Mouse (Mus musculus) midbrain, postnatal 0 days (tissue): Measurements from ENCODE around the gene Pparg. TPM values are rescaled to one million over a fixed set of nuclear protein-coding genes. Genes with fewer than 3 reads are reported as not detected.

Experiments
- ATAC-seq: fragments of 200-750 bp; cut with Nextera tagmentation; 2 replicates; pipeline ENCODE4 v1.8.0; 2017; ENCODE audit warnings: moderate number of reproducible peaks, mild to moderate bottlenecking, moderate TSS enrichment, moderate library complexity; ENCODE audit not compliant: low FRiP score
- DNase-seq: peaks from one replicate; pipeline ENCODE4 v3.0.0-alpha.2; 2015; ENCODE audit warnings: low spot score
- H3K27ac ChIP-seq: fragments of 300-500 bp; sonication (generic); 2 replicates; pipeline ENCODE4 v1.5.1; 2014; ENCODE audit warnings: low read depth, mild to moderate bottlenecking, low read length, mixed read lengths
- H3K27me3 ChIP-seq: fragments of 300-500 bp; sonication (generic); 2 replicates; pipeline ENCODE4 v1.6.1; 2014; ENCODE audit warnings: low read length, control low read depth, mixed read lengths; ENCODE audit not compliant: insufficient read depth
- H3K36me3 ChIP-seq: fragments of 300-500 bp; sonication (generic); 2 replicates; pipeline ENCODE4 v1.6.1; 2014; ENCODE audit warnings: low read length, control low read depth, mixed read lengths; ENCODE audit not compliant: insufficient read depth
- H3K4me1 ChIP-seq: fragments of 300-500 bp; sonication (generic); 2 replicates; pipeline ENCODE4 v1.6.1; 2014; ENCODE audit warnings: mild to moderate bottlenecking, control low read depth, antibody characterized with exemption, low read length, mixed read lengths; ENCODE audit not compliant: insufficient read depth
- H3K4me2 ChIP-seq: fragments of 300-500 bp; sonication (generic); 2 replicates; pipeline ENCODE4 v1.6.1; 2014; ENCODE audit warnings: low read depth, mild to moderate bottlenecking, low read length, mixed read lengths; ENCODE audit not compliant: poor library complexity, severe bottlenecking
- H3K4me3 ChIP-seq: fragments of 300-500 bp; sonication (generic); 2 replicates; pipeline ENCODE4 v1.5.1; 2014; ENCODE audit warnings: low read depth, mild to moderate bottlenecking, low read length, moderate library complexity
- H3K9ac ChIP-seq: fragments of 300-500 bp; sonication (generic); replicated peaks from 2 replicates; pipeline ENCODE4 v1.6.1; 2014; ENCODE audit warnings: mild to moderate bottlenecking, low read length, moderate library complexity, mixed read lengths; ENCODE audit not compliant: poor library complexity, severe bottlenecking
- H3K9me3 ChIP-seq: fragments of 300-500 bp; sonication (generic); 2 replicates; pipeline ENCODE4 v1.6.1; 2016; ENCODE audit warnings: low read length, control low read depth
- CTCF ChIP-seq: IDR thresholded peaks from 2 replicates; pipeline ENCODE4 v1.5.1; 2016; ENCODE audit warnings: antibody characterized with exemption, mild to moderate bottlenecking
- WGBS: fragments of 180-500 bp; shearing (Covaris S2); extraction: QIAGEN DNeasy Blood & Tissue Kit; methylation state at CpG from one replicate; pipeline ENCODE4 v1.1.7; 2014; 5-methylcytosine and 5-hydroxymethylcytosine counted together
- polyA plus RNA-seq: library from polyadenylated mRNA; unstranded; fragments of >200 nt; fragmentation: Nextera tagmentation; extraction: Ambion mirVana; gene quantifications from 2 replicates; pipeline ENCODE4 v1.2.1, GENCODE M21; 2015
- total RNA-seq: library from RNA; depleted of rRNA; stranded (reverse); fragments of >200 nt; gene quantifications from 2 replicates; pipeline ENCODE4 v1.2.3, GENCODE M21; 2014

Pparg gene
- total and polyA plus RNA-seq, 2 experiments from 2014 or later, result 0.25 to 2.0 TPM

DNA sequence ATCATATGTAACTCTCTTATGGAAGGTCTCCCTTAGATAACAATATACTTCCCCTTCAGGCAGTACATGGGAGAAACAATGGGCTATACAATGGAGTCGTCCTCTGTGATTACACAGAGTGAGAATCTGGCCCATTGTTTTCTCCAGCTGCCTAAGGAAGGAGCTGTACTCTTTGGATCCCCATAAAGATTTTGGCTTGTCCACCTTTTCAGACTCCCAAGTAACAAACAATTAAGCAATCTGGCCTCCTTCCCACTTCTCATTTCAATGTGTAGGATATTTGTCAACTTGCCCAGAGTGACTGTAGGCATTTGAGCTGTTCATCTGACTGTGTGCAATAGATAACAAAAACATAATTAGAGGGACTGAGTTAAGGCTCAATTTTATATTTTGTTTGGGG, 50.7 kb downstream of the Pparg start:
- Histone ChIP-seq H3K4me1 (no peaks in the 10 kb centered on the region), H3K4me3 (no peak overlapping the region), H3K36me3 (no peaks in the 10 kb centered on the region), H3K9me3 (no peaks in the 10 kb centered on the region), H3K27me3 (no peaks in the 10 kb centered on the region), H3K9ac (no peak overlapping the region), H3K27ac (no peak overlapping the region), H3K4me2 (no peak overlapping the region)
- ATAC-seq (no peak), DNase-seq (no peak)
- TF ChIP-seq CTCF, result no peak
- WGBS, result 21% methylated on average over 1 of the region's 1 CpGs

DNA sequence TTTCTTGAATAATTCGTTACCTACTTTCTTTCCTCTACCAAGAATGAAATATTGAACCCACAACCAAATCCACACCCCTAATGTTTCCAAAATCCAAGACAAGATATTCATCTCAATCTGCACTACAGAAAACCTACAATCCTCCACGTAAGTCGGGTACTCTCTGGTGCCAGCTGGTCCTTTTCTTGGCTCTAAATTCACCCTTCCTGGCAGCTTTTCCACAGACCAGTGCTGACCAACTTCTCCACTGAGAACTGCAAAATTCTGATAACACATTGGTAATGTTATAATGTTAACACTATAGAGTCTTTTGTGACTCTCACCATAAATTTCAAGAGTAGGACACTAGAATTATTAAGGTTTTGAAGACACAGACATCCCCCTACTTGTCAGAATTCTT, 57.4 kb downstream of the Pparg start:
- TF ChIP-seq CTCF, result no peak
- Histone ChIP-seq H3K4me3 (no peak overlapping the region), H3K36me3 (no peaks in the 10 kb centered on the region), H3K9ac (no peak overlapping the region), H3K27me3 (no peaks in the 10 kb centered on the region), H3K9me3 (no peaks in the 10 kb centered on the region), H3K27ac (no peak overlapping the region), H3K4me1 (no peaks in the 10 kb centered on the region), H3K4me2 (no peak overlapping the region)
- no peak for ATAC-seq
- WGBS, result 91% methylated on average over 3 of the region's 3 CpGs
- no peak for DNase-seq

DNA sequence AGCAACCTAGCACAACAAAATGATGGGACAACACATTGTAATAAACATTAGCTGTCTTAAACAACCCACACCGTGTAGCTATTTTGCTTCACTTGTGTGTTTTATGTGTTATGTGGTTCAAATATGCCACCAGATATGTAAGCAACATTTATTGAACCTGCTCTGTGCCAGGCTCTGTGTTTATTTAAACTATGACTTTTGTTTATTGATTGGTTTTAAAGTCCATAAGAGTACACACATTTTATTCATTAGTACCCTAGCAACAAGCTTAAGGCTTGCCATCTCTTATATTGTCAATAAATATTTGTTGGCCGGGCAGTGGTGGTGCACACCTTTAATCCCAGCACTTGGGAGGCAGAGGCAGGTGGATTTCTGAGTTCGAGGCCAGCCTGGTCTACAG, 58.2 kb downstream of the Pparg start:
- Histone ChIP-seq H3K9me3 (no peaks in the 10 kb centered on the region), H3K27me3 (no peaks in the 10 kb centered on the region), H3K4me3 (no peak overlapping the region), H3K36me3 (no peaks in the 10 kb centered on the region), H3K4me2 (no peak overlapping the region), H3K9ac (no peak overlapping the region), H3K27ac (no peak overlapping the region), H3K4me1 (no peaks in the 10 kb centered on the region)
- WGBS, result 90% methylated on average over 3 of the region's 3 CpGs
- no peak for TF ChIP-seq CTCF
- DNase-seq (no peak), ATAC-seq (no peak)

DNA sequence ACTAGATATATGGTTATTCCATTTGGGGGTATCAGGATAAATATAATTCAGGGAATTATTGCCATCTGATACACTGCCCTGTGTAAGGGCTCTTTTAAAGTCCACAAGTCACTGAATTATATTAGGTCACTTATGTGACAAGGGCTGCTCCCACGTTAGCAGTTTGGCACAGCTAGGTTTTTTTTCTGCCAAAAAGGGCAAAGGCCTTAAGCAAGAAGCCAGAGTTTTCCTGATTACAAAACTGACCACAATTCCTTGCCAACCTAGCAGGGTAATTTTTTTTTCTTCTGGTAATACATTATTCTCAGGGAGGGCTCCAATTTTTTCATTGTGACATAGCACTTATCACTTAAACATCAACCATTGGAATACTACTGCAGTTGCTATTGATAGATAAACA, 60.2 kb downstream of the Pparg start:
- no peak for ATAC-seq
- no peaks in the 10 kb centered on the region for H3K27me3 ChIP-seq
- H3K4me1 ChIP-seq, result no peaks in the 10 kb centered on the region
- no peak overlapping the region for H3K27ac ChIP-seq
- no peak overlapping the region for H3K4me3 ChIP-seq
- H3K9ac ChIP-seq, result no peak overlapping the region
- H3K9me3 ChIP-seq, result no peaks in the 10 kb centered on the region
- no peak for TF ChIP-seq CTCF
- no peak for DNase-seq
- no peak overlapping the region for H3K4me2 ChIP-seq
- WGBS, result 44% methylated on average over 1 of the region's 1 CpGs
- H3K36me3 ChIP-seq, result no peaks in the 10 kb centered on the region

DNA sequence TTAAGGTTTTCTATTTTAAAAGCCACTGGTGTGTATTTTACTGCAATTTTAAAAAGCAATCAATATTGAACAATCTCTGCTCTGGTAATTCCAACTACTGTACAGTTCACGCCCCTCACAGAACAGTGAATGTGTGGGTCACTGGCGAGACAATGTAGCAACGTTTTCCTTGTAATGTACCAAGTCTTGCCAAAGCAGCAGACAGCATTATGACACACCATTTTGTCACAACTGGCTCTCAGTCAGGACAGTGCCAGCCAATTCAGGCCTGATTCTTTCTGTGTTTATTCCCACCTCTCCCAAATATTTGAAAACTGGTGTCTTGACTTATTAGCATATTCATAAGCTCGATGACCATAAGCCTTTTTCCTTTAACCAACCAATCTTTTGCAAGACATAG, 60.9 kb downstream of the Pparg start:
- Histone ChIP-seq H3K27me3 (no peaks in the 10 kb centered on the region), H3K4me2 (no peak overlapping the region), H3K36me3 (no peaks in the 10 kb centered on the region), H3K9me3 (no peaks in the 10 kb centered on the region), H3K4me3 (no peak overlapping the region), H3K9ac (no peak overlapping the region), H3K27ac (no peak overlapping the region), H3K4me1 (no peaks in the 10 kb centered on the region)
- DNase-seq (no peak), ATAC-seq (no peak)
- TF ChIP-seq CTCF, result no peak
- WGBS, result 83% methylated on average over 4 of the region's 4 CpGs

DNA sequence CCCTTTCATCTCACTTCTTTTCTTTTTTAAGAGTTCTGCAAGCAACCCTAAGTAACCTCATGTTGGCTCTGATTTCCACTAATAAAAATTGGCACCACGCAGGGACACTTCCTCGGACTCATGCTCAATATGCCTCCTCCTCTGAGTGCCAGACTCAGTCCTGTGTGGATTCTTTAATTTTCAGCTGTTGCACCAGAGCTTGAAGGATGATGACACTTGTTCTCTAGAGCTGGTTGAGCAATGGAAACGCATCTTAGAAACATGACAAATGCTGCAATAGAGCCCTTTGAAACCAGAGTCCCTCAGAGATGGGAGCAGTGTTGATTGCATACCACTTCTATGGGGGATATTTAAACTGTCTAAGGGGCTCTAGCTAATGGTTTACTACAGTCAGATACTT, 63.7 kb downstream of the Pparg start:
- no peak overlapping the region for H3K4me3 ChIP-seq
- WGBS, result 85% methylated on average over 3 of the region's 3 CpGs
- H3K27me3 ChIP-seq, result no peaks in the 10 kb centered on the region
- H3K27ac ChIP-seq, result no peak overlapping the region
- no peak for ATAC-seq
- TF ChIP-seq CTCF, result no peak
- no peak for DNase-seq
- H3K9ac ChIP-seq, result no peak overlapping the region
- no peaks in the 10 kb centered on the region for H3K9me3 ChIP-seq
- H3K36me3 ChIP-seq, result no peaks in the 10 kb centered on the region
- no peak overlapping the region for H3K4me2 ChIP-seq
- H3K4me1 ChIP-seq, result no peaks in the 10 kb centered on the region

DNA sequence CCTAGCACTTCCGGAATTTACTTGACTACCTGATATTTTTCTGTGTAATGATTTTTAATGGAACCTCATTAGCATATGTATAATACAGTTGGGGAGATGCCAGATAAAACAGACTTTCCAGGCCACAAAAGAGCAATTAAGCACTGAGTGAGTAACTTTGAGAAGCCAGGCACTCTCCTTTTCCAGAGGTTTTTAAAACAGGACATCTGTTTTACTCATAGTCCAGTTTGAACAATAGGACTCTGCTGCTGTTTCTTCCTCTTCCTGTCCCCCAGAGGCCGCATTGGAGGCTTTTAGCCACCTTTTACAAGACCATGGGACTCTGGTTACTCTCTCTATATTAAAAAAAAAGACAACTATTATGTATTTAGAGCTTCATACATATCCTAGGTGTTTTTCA, 72.0 kb downstream of the Pparg start:
- 67% methylated on average over 2 of the region's 2 CpGs for WGBS
- no peak overlapping the region for H3K4me3 ChIP-seq

More for the DNA sequence above, 72.0 kb downstream of the Pparg start:
- no peaks in the 10 kb centered on the region for H3K27me3 ChIP-seq
- H3K4me2 ChIP-seq, result no peak overlapping the region
- no peaks in the 10 kb centered on the region for H3K4me1 ChIP-seq
- H3K9ac ChIP-seq, result no peak overlapping the region
- DNase-seq (no peak), ATAC-seq (no peak)
- no peak for TF ChIP-seq CTCF
- H3K27ac ChIP-seq, result no peak overlapping the region
- H3K9me3 ChIP-seq, result no peaks in the 10 kb centered on the region
- no peaks in the 10 kb centered on the region for H3K36me3 ChIP-seq
